Mouse (Mus musculus) Patski (cell line): ENCODE measurements around the gene Fezf2. TPM values are rescaled to one million over a fixed set of nuclear protein-coding genes. Genes with fewer than 3 reads are reported as not detected.

Experiments used
- ATAC-seq: fragments of 100-300 bp; one replicate; pipeline ENCODE4 v1.8.0; 2021
- CTCF ChIA-PET: fragments of 350-600 bp; sonication (Branson Sonifier 250); formaldehyde crosslinking; loops from one replicate; lab custom pipeline; 2022; ENCODE audit warnings: inconsistent platforms; lab: Charles Lee
- POLR2A ChIA-PET: fragments of 350-600 bp; sonication (Branson Sonifier 250); formaldehyde crosslinking; loops from one replicate; lab custom pipeline; 2022; ENCODE audit warnings: antibody characterized with exemption, inconsistent platforms; lab: Charles Lee
- DNase-seq: peaks from one replicate; pipeline ENCODE4 v3.0.0-alpha.2; 2011; ENCODE audit warnings: low read depth, low spot score
- H3K27me3 ChIP-seq: fragments of 371-371 bp; one replicate; pipeline ENCODE4 v1.5.1; 2021
- CTCF ChIP-seq: fragments of 100-300 bp; IDR thresholded peaks from one replicate; pipeline ENCODE4 v1.5.1; 2021
- in situ Hi-C: fragments of 300-500 bp; cut with MboI; formaldehyde crosslinking; loops from 3 replicates; pipeline ENCODE4 v1.11.1; 2018; ENCODE audit warnings: low pct_unique_long_range_greater_than_20kb, mixed read lengths
- polyA plus RNA-seq: library from polyadenylated mRNA; unstranded; gene quantifications from one replicate; pipeline ENCODE4 v1.2.3, GENCODE M21; 2021

Fezf2 gene
- polyA plus RNA-seq, 1 experiment from 2014 or later: not detected

GRCm38 (mm10) chr14:12342458-12343131, 5.4 kb downstream of the Fezf2 start:
- H3K27me3 ChIP-seq: peaks cover 20% of the 10 kb centered on the region
- CTCF ChIA-PET: no interaction called here
- ATAC-seq (no peak), DNase-seq (no peak)
- POLR2A ChIA-PET: no interaction called here
- in situ Hi-C loops: no loop called here
- no peak for TF ChIP-seq CTCF

- ATAC-seq: no peak
- CTCF ChIA-PET: no interaction called here
- POLR2A ChIA-PET: no interaction called here
- no peak for DNase-seq
- no peak for TF ChIP-seq CTCF
- in situ Hi-C loops: no loop called here
- peaks cover 26% of the 10 kb centered on the region for H3K27me3 ChIP-seq
Measured at GRCm38 (mm10) chr14:12341789-12342457, 6.1 kb downstream of the Fezf2 start.

GRCm38 (mm10) chr14:12341075-12341788, 6.8 kb downstream of the Fezf2 start:
- ChIA-PET POLR2A (no interaction called here), CTCF (interaction anchor here (0.8 kb wide), 1 partner anchor 12 kb away, joined by 3 read pairs; no protein-coding TSS in a partner anchor)
- TF ChIP-seq CTCF: no peak
- peaks cover 30% of the 10 kb centered on the region for H3K27me3 ChIP-seq
- ATAC-seq (peak; percentile 52), DNase-seq (no peak)
- in situ Hi-C loops: no loop called here

- DNase-seq (no peak), ATAC-seq (no peak)
- ChIA-PET CTCF (interaction anchor here (0.8 kb wide), 1 partner anchor 11 kb away, joined by 3 read pairs; no protein-coding TSS in a partner anchor), POLR2A (no interaction called here)
- in situ Hi-C loops: no loop called here
- no peak for TF ChIP-seq CTCF
- H3K27me3 ChIP-seq: peaks cover 33% of the 10 kb centered on the region
Measured at GRCm38 (mm10) chr14:12340238-12341074, 7.5 kb downstream of the Fezf2 start.

- ChIA-PET CTCF (no interaction called here), POLR2A (no interaction called here)
- in situ Hi-C loops: no loop called here
- no peak for ATAC-seq
- TF ChIP-seq CTCF: no peak
- H3K27me3 ChIP-seq: peaks cover 31% of the 10 kb centered on the region
- DNase-seq: no peak
Measured at GRCm38 (mm10) chr14:12338811-12339565, 9.0 kb downstream of the Fezf2 start.

- in situ Hi-C loops: no loop called here
- no peak for TF ChIP-seq CTCF
- POLR2A ChIA-PET: no interaction called here
- CTCF ChIA-PET: no interaction called here
- DNase-seq: no peak
- peaks cover 31% of the 10 kb centered on the region for H3K27me3 ChIP-seq
- no peak for ATAC-seq
Measured at GRCm38 (mm10) chr14:12337998-12338809, 9.8 kb downstream of the Fezf2 start.

GRCm38 (mm10) chr14:12337421-12337997, 10.5 kb downstream of the Fezf2 start:
- in situ Hi-C loops: no loop called here
- H3K27me3 ChIP-seq: peaks cover 28% of the 10 kb centered on the region
- no peak for DNase-seq
- CTCF ChIA-PET: no interaction called here
- ATAC-seq: no peak
- TF ChIP-seq CTCF: no peak
- POLR2A ChIA-PET: interaction anchor here (0.6 kb wide), 1 partner anchor 95 kb away, joined by 3 read pairs; no protein-coding TSS in a partner anchor

- ChIA-PET POLR2A (no interaction called here), CTCF (interaction anchor here (1.0 kb wide), 1 partner anchor 11 kb away, joined by 3 read pairs; no protein-coding TSS in a partner anchor)
- no peak for TF ChIP-seq CTCF
- H3K27me3 ChIP-seq: peaks cover 21% of the 10 kb centered on the region
- in situ Hi-C loops: no loop called here
- ATAC-seq (no peak), DNase-seq (no peak)
Measured at GRCm38 (mm10) chr14:12334925-12335324, 13.1 kb downstream of the Fezf2 start.

- in situ Hi-C loops: no loop called here
- CTCF ChIA-PET: no interaction called here
- DNase-seq (no peak), ATAC-seq (no peak)
- peaks cover 29% of the 10 kb centered on the region for H3K27me3 ChIP-seq
- peak; percentile 22 for TF ChIP-seq CTCF
- POLR2A ChIA-PET: no interaction called here
Measured at GRCm38 (mm10) chr14:12333622-12334021, 14.4 kb downstream of the Fezf2 start.
